Mouse (Mus musculus) erythroblast, embryonic 14.5 days (primary cell): ENCODE measurements around the gene Grpel1. TPM values are rescaled to one million over a fixed set of nuclear protein-coding genes. Genes with fewer than 3 reads are reported as not detected.

Source experiments
- H3K27me3 ChIP-seq: 2 replicates; pipeline ENCODE4 v1.6.1; 2012; ENCODE audit warnings: inconsistent platforms; ENCODE audit not compliant: control insufficient read depth
- H3K36me3 ChIP-seq: 2 replicates; pipeline ENCODE4 v1.6.1; 2012; ENCODE audit warnings: mild to moderate bottlenecking, inconsistent platforms; ENCODE audit not compliant: control insufficient read depth
- H3K4me1 ChIP-seq: 2 replicates; pipeline ENCODE4 v1.6.1; 2012; ENCODE audit warnings: inconsistent platforms; ENCODE audit not compliant: control insufficient read depth
- H3K4me3 ChIP-seq: replicated peaks from 2 replicates; pipeline ENCODE3; 2012; ENCODE audit warnings: moderate library complexity, mild to moderate bottlenecking, inconsistent platforms
- H3K9me3 ChIP-seq: 2 replicates; pipeline ENCODE4 v1.6.1; 2012; ENCODE audit warnings: low read length, inconsistent platforms, mixed read lengths; ENCODE audit not compliant: control insufficient read depth
- GATA1 ChIP-seq: IDR thresholded peaks from 2 replicates; pipeline ENCODE4 v1.6.1; 2012; ENCODE audit warnings: low read length, inconsistent platforms, mixed read lengths
- TAL1 ChIP-seq: IDR thresholded peaks from 3 replicates; pipeline ENCODE4 v1.6.1; 2012; ENCODE audit warnings: low read length, inconsistent platforms, mixed read lengths
- polyA plus RNA-seq: library from polyadenylated mRNA; stranded (reverse); fragments of >175 nt; gene quantifications from 2 replicates; pipeline ENCODE4 v1.2.3, GENCODE M21; 2012

Grpel1 gene
- polyA plus RNA-seq, 1 experiment = 1.6 TPM

DNA sequence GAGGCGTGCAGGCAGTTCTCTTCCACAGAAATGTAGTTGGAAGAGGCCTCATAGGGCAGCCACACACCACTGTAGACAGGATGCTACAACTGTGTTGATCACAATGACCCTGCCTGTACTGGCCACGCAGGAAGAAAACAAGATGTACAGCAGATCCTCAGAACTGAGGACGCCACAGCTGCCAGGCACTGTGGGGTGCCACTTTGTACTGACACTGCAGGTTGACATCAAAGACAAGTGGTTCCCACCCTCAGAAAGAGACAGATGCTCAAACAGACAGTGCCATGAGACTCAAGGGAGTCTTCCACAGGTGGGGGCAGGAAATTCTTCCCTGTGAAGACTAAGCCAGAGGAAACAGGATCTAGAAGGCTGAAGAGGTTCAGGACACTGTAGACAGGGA is 55.0 kb downstream of the Grpel1 start:
- H3K4me3 ChIP-seq = no peak overlapping the region
- no peaks in the 10 kb centered on the region; the same call in 1 of the 2 replicates for H3K9me3 ChIP-seq
- TF ChIP-seq GATA1 = no peak
- TF ChIP-seq TAL1 = no peak
- peaks cover 76% of the 10 kb centered on the region for H3K36me3 ChIP-seq
- peaks cover 7% of the 10 kb centered on the region for H3K4me1 ChIP-seq
- H3K27me3 ChIP-seq = no peaks in the 10 kb centered on the region

DNA sequence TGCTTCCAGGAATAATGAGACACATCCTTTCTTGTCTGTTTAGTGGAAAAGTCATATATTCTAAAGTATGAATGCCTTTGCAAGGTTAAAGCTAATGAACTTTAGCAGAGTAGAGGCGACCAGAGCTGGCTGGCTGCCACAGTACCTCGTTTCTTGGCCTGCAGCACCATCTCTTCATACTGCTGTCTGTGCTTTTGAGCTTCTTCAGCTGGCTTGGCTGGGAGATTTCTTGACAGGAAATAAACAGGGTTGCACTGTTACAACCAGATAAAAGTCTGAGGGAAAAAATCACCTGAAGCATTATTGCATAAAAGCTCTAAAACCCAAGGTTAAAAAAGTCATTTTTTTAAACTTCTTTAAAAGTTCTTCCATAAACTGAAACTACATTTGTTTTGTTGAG is 58.0 kb downstream of the Grpel1 start:
- no peak overlapping the region for H3K4me3 ChIP-seq
- peaks cover 7% of the 10 kb centered on the region for H3K4me1 ChIP-seq
- no peaks in the 10 kb centered on the region for H3K27me3 ChIP-seq
- no peaks in the 10 kb centered on the region; the same call in 1 of the 2 replicates for H3K9me3 ChIP-seq
- TF ChIP-seq TAL1 = no peak
- no peak for TF ChIP-seq GATA1
- H3K36me3 ChIP-seq = peaks cover 62% of the 10 kb centered on the region

GRCm38 (mm10) chr5:36523219-36523703 is 58.5 kb downstream of the Grpel1 start:
- TF ChIP-seq GATA1 (no peak), TAL1 (no peak)
- Histone ChIP-seq H3K9me3 (no peaks in the 10 kb centered on the region; the same call in 1 of the 2 replicates), H3K4me3 (no peak overlapping the region), H3K27me3 (no peaks in the 10 kb centered on the region), H3K36me3 (peaks cover 57% of the 10 kb centered on the region), H3K4me1 (peaks cover 10% of the 10 kb centered on the region)

Other genes with a start within 250 kb of the Grpel1 start
- gene Sorcs2, start 66.9 kb upstream of the Grpel1 start, polyA plus RNA-seq = not detected in 2 replicates
- 1.0 and 1.1 TPM in 2 replicates for gene Tada2b, start 19.3 kb downstream of the Grpel1 start, polyA plus RNA-seq
- gene Ccdc96, start 19.6 kb downstream of the Grpel1 start, polyA plus RNA-seq = 0.06 and 0.10 TPM in 2 replicates
- gene Tbc1d14, start 128.3 kb downstream of the Grpel1 start, polyA plus RNA-seq = 0.42 and 0.47 TPM in 2 replicates
- gene D5Ertd579e, start 231.0 kb downstream of the Grpel1 start, polyA plus RNA-seq = 1.6 and 2.0 TPM in 2 replicates